Mouse (Mus musculus): ENCODE results near the gene Cad. TPM values are rescaled to one million over a fixed set of nuclear protein-coding genes. Genes with fewer than 3 reads are reported as not detected.

Cad gene
- polyA plus RNA-seq, 1 experiment from 2014 or later, result 30.2 TPM

- H3K4me2 ChIP-seq, result no peak overlapping the region
- no peaks in the 10 kb centered on the region for H3K9me3 ChIP-seq
- 0 out of 2 replicates have a peak, but pooled peaks cover under 1% of the 10 kb centered on the region for H3K27me3 ChIP-seq
- no peak overlapping the region for H3K4me3 ChIP-seq
- H3K4me1 ChIP-seq, result no peaks in the 10 kb centered on the region
- no peak for ATAC-seq (ENCODE audit: insufficient number of reproducible peaks, insufficient read depth, low FRiP score, low TSS enrichment, low read depth)
- H3K9ac ChIP-seq, result no peak overlapping the region
- H3K36me3 ChIP-seq, result peaks cover 79% of the 10 kb centered on the region
- no peak overlapping the region for H3K27ac ChIP-seq
- WGBS, result 82% methylated on average over 13 of the region's 13 CpGs
Observed at GRCm38 (mm10) chr5:31076346-31076745, 21.8 kb downstream of the Cad start.

GRCm38 (mm10) chr5:31080059-31080794 lies 25.6 kb downstream of the Cad start:
- Histone ChIP-seq H3K9ac (no peak overlapping the region), H3K36me3 (peaks cover 40% of the 10 kb centered on the region), H3K4me3 (no peak overlapping the region), H3K27ac (0 out of 2 replicates have a peak overlapping the region, but pooled peaks have one; percentile 12), H3K4me1 (no peaks in the 10 kb centered on the region), H3K9me3 (no peaks in the 10 kb centered on the region), H3K4me2 (no peak overlapping the region), H3K27me3 (peaks cover 22% of the 10 kb centered on the region)
- WGBS, result 63% methylated on average over 13 of the region's 13 CpGs
- ATAC-seq (ENCODE audit: insufficient number of reproducible peaks, insufficient read depth, low FRiP score, low TSS enrichment, low read depth), result no peak

GRCm38 (mm10) chr5:31080795-31081164 lies 26.2 kb downstream of the Cad start:
- H3K27me3 ChIP-seq, result peaks cover 22% of the 10 kb centered on the region
- H3K4me2 ChIP-seq, result no peak overlapping the region
- H3K9ac ChIP-seq, result no peak overlapping the region
- no peaks in the 10 kb centered on the region for H3K9me3 ChIP-seq
- ATAC-seq (ENCODE audit: insufficient number of reproducible peaks, insufficient read depth, low FRiP score, low TSS enrichment, low read depth), result no peak
- 62% methylated on average over 3 of the region's 3 CpGs for WGBS
- no peaks in the 10 kb centered on the region for H3K4me1 ChIP-seq
- H3K4me3 ChIP-seq, result no peak overlapping the region
- no peak overlapping the region for H3K27ac ChIP-seq
- H3K36me3 ChIP-seq, result peaks cover 35% of the 10 kb centered on the region

GRCm38 (mm10) chr5:31081386-31081785 lies 26.8 kb downstream of the Cad start:
- Histone ChIP-seq H3K36me3 (peaks cover 29% of the 10 kb centered on the region), H3K27ac (no peak overlapping the region), H3K9me3 (no peaks in the 10 kb centered on the region), H3K4me2 (no peak overlapping the region), H3K27me3 (peaks cover 28% of the 10 kb centered on the region), H3K9ac (no peak overlapping the region), H3K4me3 (no peak overlapping the region), H3K4me1 (no peaks in the 10 kb centered on the region)
- no peak for ATAC-seq (ENCODE audit: insufficient number of reproducible peaks, insufficient read depth, low FRiP score, low TSS enrichment, low read depth)
- WGBS, result 75% methylated on average over 3 of the region's 3 CpGs

GRCm38 (mm10) chr5:31082355-31082754 lies 27.8 kb downstream of the Cad start:
- Histone ChIP-seq H3K9ac (no peak overlapping the region), H3K36me3 (peaks cover 19% of the 10 kb centered on the region), H3K27ac (no peak overlapping the region), H3K4me1 (no peaks in the 10 kb centered on the region), H3K4me3 (no peak overlapping the region), H3K9me3 (no peaks in the 10 kb centered on the region), H3K27me3 (peaks cover 32% of the 10 kb centered on the region), H3K4me2 (no peak overlapping the region)
- WGBS, result 18% methylated on average over 5 of the region's 5 CpGs
- ATAC-seq (ENCODE audit: insufficient number of reproducible peaks, insufficient read depth, low FRiP score, low TSS enrichment, low read depth), result no peak

- Histone ChIP-seq H3K27ac (no peak overlapping the region), H3K4me2 (no peak overlapping the region), H3K4me3 (no peak overlapping the region), H3K9me3 (no peaks in the 10 kb centered on the region), H3K4me1 (no peaks in the 10 kb centered on the region), H3K36me3 (peaks cover 12% of the 10 kb centered on the region), H3K27me3 (peaks cover 39% of the 10 kb centered on the region), H3K9ac (no peak overlapping the region)
- WGBS, result 41% methylated on average over 12 of the region's 12 CpGs
- no peak for ATAC-seq (ENCODE audit: insufficient number of reproducible peaks, insufficient read depth, low FRiP score, low TSS enrichment, low read depth)
Observed at GRCm38 (mm10) chr5:31082935-31083625, 28.5 kb downstream of the Cad start.

- WGBS, result 5% methylated on average over 8 of the region's 8 CpGs
- H3K9me3 ChIP-seq, result no peaks in the 10 kb centered on the region
- H3K4me2 ChIP-seq, result no peak overlapping the region
- H3K27me3 ChIP-seq, result peaks cover 48% of the 10 kb centered on the region
- no peak overlapping the region for H3K9ac ChIP-seq
- no peak for ATAC-seq (ENCODE audit: insufficient number of reproducible peaks, insufficient read depth, low FRiP score, low TSS enrichment, low read depth)
- no peak overlapping the region for H3K27ac ChIP-seq
- H3K36me3 ChIP-seq, result peaks cover 3% of the 10 kb centered on the region
- H3K4me1 ChIP-seq, result no peaks in the 10 kb centered on the region
- H3K4me3 ChIP-seq, result no peak overlapping the region
Observed at GRCm38 (mm10) chr5:31083949-31084348, 29.4 kb downstream of the Cad start.

- 33% methylated on average over 7 of the region's 7 CpGs for WGBS
- H3K4me3 ChIP-seq, result no peak overlapping the region
- no peak for ATAC-seq (ENCODE audit: insufficient number of reproducible peaks, insufficient read depth, low FRiP score, low TSS enrichment, low read depth)
Observed at GRCm38 (mm10) chr5:31086606-31087005, 32.0 kb downstream of the Cad start.

GRCm38 (mm10) chr5:31087131-31087530 lies 32.6 kb downstream of the Cad start:
- H3K4me3 ChIP-seq, result no peak overlapping the region
- no peaks in the 10 kb centered on the region; the same call in 1 of the 2 replicates for H3K4me1 ChIP-seq
- peaks cover 72% of the 10 kb centered on the region for H3K27me3 ChIP-seq
- no peak overlapping the region for H3K9ac ChIP-seq
- H3K36me3 ChIP-seq, result no peaks in the 10 kb centered on the region
- WGBS, result 74% methylated on average over 2 of the region's 2 CpGs
- no peak overlapping the region for H3K27ac ChIP-seq
- no peak overlapping the region for H3K4me2 ChIP-seq
- no peaks in the 10 kb centered on the region for H3K9me3 ChIP-seq
- ATAC-seq (ENCODE audit: insufficient number of reproducible peaks, insufficient read depth, low FRiP score, low TSS enrichment, low read depth), result no peak

More at GRCm38 (mm10) chr5:31086606-31087005, 32.0 kb downstream of the Cad start:
- Histone ChIP-seq H3K36me3 (no peaks in the 10 kb centered on the region), H3K27me3 (peaks cover 72% of the 10 kb centered on the region), H3K27ac (no peak overlapping the region), H3K9ac (no peak overlapping the region), H3K4me1 (no peaks in the 10 kb centered on the region), H3K9me3 (no peaks in the 10 kb centered on the region), H3K4me2 (no peak overlapping the region)

GRCm38 (mm10) chr5:31092231-31092975 lies 37.8 kb downstream of the Cad start:
- WGBS, result 3% methylated on average over 52 of the region's 53 CpGs
- H3K9ac ChIP-seq, result peak overlapping the region; percentile 61

GRCm38 (mm10) chr5:31093151-31094041 lies 38.8 kb downstream of the Cad start:
- Histone ChIP-seq H3K9me3 (no peaks in the 10 kb centered on the region), H3K27ac (no peak overlapping the region), H3K27me3 (peaks cover 100% of the 10 kb centered on the region), H3K4me3 (peak overlapping the region; percentile 47), H3K9ac (peak overlapping the region; percentile 61), H3K4me2 (peak overlapping the region; percentile 76), H3K4me1 (peaks cover 34% of the 10 kb centered on the region), H3K36me3 (no peaks in the 10 kb centered on the region)
- peak; percentile 71 for ATAC-seq (ENCODE audit: insufficient number of reproducible peaks, insufficient read depth, low FRiP score, low TSS enrichment, low read depth)
- under 1% methylated on average over 52 of the region's 54 CpGs for WGBS

More at GRCm38 (mm10) chr5:31092231-31092975, 37.8 kb downstream of the Cad start:
- Histone ChIP-seq H3K36me3 (no peaks in the 10 kb centered on the region), H3K27me3 (peaks cover 100% of the 10 kb centered on the region), H3K4me3 (peak overlapping the region; percentile 47), H3K4me2 (peak overlapping the region; percentile 76), H3K4me1 (peaks cover 34% of the 10 kb centered on the region), H3K9me3 (no peaks in the 10 kb centered on the region), H3K27ac (no peak overlapping the region)
- no peak for ATAC-seq (ENCODE audit: insufficient number of reproducible peaks, insufficient read depth, low FRiP score, low TSS enrichment, low read depth)
